Mouse (Mus musculus) forebrain, postnatal 0 days (tissue): ENCODE results near the gene Hnrnpl. TPM values are rescaled to one million over a fixed set of nuclear protein-coding genes. Genes with fewer than 3 reads are reported as not detected.

Experiments
- ATAC-seq: fragments of 200-750 bp; cut with Nextera tagmentation; 2 replicates; pipeline ENCODE4 v1.8.0; 2017; ENCODE audit warnings: mild to moderate bottlenecking, moderate library complexity
- DNase-seq: peaks from one replicate; pipeline ENCODE4 v3.0.0-alpha.2; 2015
- H3K27ac ChIP-seq: fragments of 300-500 bp; sonication (generic); 2 replicates; pipeline ENCODE4 v1.5.1; 2014; ENCODE audit warnings: low read depth, mild to moderate bottlenecking, antibody characterized with exemption, low read length, moderate library complexity, mixed read lengths
- H3K27me3 ChIP-seq: fragments of 300-500 bp; sonication (generic); 2 replicates; pipeline ENCODE4 v1.6.1; 2014; ENCODE audit warnings: mild to moderate bottlenecking, low read length, mixed read lengths; ENCODE audit not compliant: insufficient read depth
- H3K36me3 ChIP-seq: fragments of 300-500 bp; sonication (generic); 2 replicates; pipeline ENCODE4 v1.6.1; 2014; ENCODE audit warnings: mild to moderate bottlenecking, moderate library complexity; ENCODE audit not compliant: insufficient read depth
- H3K4me1 ChIP-seq: fragments of 300-500 bp; sonication (generic); 2 replicates; pipeline ENCODE4 v1.6.1; 2014; ENCODE audit warnings: antibody characterized with exemption; ENCODE audit not compliant: insufficient read depth
- H3K4me2 ChIP-seq: fragments of 300-500 bp; sonication (generic); 2 replicates; pipeline ENCODE4 v1.6.1; 2014; ENCODE audit warnings: low read depth, mild to moderate bottlenecking, moderate library complexity
- H3K4me3 ChIP-seq: fragments of 300-500 bp; sonication (generic); 2 replicates; pipeline ENCODE4 v1.5.1; 2014; ENCODE audit warnings: low read depth, low read length, mixed read lengths
- H3K9ac ChIP-seq: fragments of 300-500 bp; sonication (generic); 2 replicates; pipeline ENCODE4 v1.6.1; 2014; ENCODE audit warnings: mild to moderate bottlenecking
- H3K9me3 ChIP-seq: fragments of 300-500 bp; sonication (generic); 2 replicates; pipeline ENCODE4 v1.6.1; 2016; ENCODE audit warnings: low read length
- CTCF ChIP-seq: sonication (generic); IDR thresholded peaks from 2 replicates; pipeline ENCODE4 v1.5.1; 2016; ENCODE audit warnings: antibody characterized with exemption, control low read depth, low read depth
- WGBS: fragments of 180-500 bp; shearing (Covaris S2); extraction: QIAGEN DNeasy Blood & Tissue Kit; methylation state at CpG from one replicate; pipeline ENCODE4 v1.1.7; 2014; 5-methylcytosine and 5-hydroxymethylcytosine counted together
- polyA plus RNA-seq: library from polyadenylated mRNA; unstranded; fragments of >200 nt; fragmentation: Nextera tagmentation; extraction: Ambion mirVana; gene quantifications from 2 replicates; pipeline ENCODE4 v1.2.1, GENCODE M21; 2015
- total RNA-seq: library from RNA; depleted of rRNA; stranded (reverse); fragments of >200 nt; gene quantifications from 2 replicates; pipeline ENCODE4 v1.2.3, GENCODE M21; 2014

Hnrnpl gene
- total and polyA plus RNA-seq, 2 experiments from 2014 or later, result 172 to 264 TPM

- Histone ChIP-seq H3K4me1 (no peaks in the 10 kb centered on the region; the same call in 1 of the 2 replicates), H3K9me3 (no peaks in the 10 kb centered on the region), H3K27me3 (no peaks in the 10 kb centered on the region), H3K9ac (peak overlapping the region; percentile 28; the same call in 1 of the 2 replicates), H3K4me3 (0 out of 2 replicates have a peak overlapping the region, but pooled peaks have one; percentile 4), H3K27ac (no peak overlapping the region), H3K36me3 (no peaks in the 10 kb centered on the region), H3K4me2 (peak overlapping the region; percentile 34)
- peak; percentile 86 for ATAC-seq
- 13% methylated on average over 32 of the region's 32 CpGs for WGBS
- TF ChIP-seq CTCF, result peak; percentile 96
- peak; percentile 75 for DNase-seq
These were observed 11.8 kb upstream of the Hnrnpl start for GRCm38 (mm10) chr7:28796562-28796975.

- H3K27ac ChIP-seq, result no peak overlapping the region
- H3K27me3 ChIP-seq, result no peaks in the 10 kb centered on the region
- 93% methylated on average over 9 of the region's 9 CpGs for WGBS
- peaks cover 5% of the 10 kb centered on the region; the same call in 1 of the 2 replicates for H3K4me1 ChIP-seq
- no peaks in the 10 kb centered on the region for H3K36me3 ChIP-seq
- no peak overlapping the region for H3K9ac ChIP-seq
- H3K9me3 ChIP-seq, result no peaks in the 10 kb centered on the region
- DNase-seq, result no peak
- no peak for TF ChIP-seq CTCF
- no peak overlapping the region for H3K4me2 ChIP-seq
- no peak for ATAC-seq
- no peak overlapping the region for H3K4me3 ChIP-seq
These were observed 8.3 kb upstream of the Hnrnpl start for GRCm38 (mm10) chr7:28799994-28800393.

DNA sequence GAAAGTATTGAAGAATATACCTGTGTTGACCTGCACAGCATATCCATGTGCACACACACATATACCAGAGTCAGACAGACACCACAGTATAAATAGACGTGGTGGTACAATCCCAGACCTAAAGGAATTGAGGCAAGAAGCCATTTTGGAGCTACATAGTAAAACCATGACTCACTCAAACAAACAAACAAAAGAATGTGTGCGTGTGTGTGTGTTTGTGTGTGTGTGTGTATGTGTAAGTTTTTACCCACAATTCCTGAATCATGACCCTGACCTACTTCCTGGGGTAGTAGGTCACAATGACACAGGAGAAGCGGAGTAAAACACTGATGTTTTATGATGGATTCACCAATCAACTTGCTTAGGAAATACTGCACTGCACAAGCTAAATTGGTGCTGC is 6.9 kb upstream of the Hnrnpl start:
- no peak overlapping the region for H3K4me3 ChIP-seq
- H3K27me3 ChIP-seq, result no peaks in the 10 kb centered on the region
- ATAC-seq (no peak), DNase-seq (no peak)
- no peak overlapping the region for H3K4me2 ChIP-seq
- TF ChIP-seq CTCF, result no peak
- H3K36me3 ChIP-seq, result no peaks in the 10 kb centered on the region
- no peak overlapping the region for H3K27ac ChIP-seq
- 52% methylated on average over 3 of the region's 3 CpGs for WGBS
- H3K4me1 ChIP-seq, result peaks cover 5% of the 10 kb centered on the region; the same call in 1 of the 2 replicates
- H3K9me3 ChIP-seq, result no peaks in the 10 kb centered on the region
- no peak overlapping the region for H3K9ac ChIP-seq

- Histone ChIP-seq H3K27me3 (no peaks in the 10 kb centered on the region), H3K4me1 (peaks cover 5% of the 10 kb centered on the region; the same call in 1 of the 2 replicates), H3K27ac (peak overlapping the region; percentile 16; the same call in 1 of the 2 replicates), H3K36me3 (no peaks in the 10 kb centered on the region), H3K9me3 (no peaks in the 10 kb centered on the region), H3K9ac (no peak overlapping the region), H3K4me2 (no peak overlapping the region), H3K4me3 (no peak overlapping the region)
- no peak for TF ChIP-seq CTCF
- 16% methylated on average over 10 of the region's 10 CpGs for WGBS
- ATAC-seq, result peak; percentile 51
- peak; percentile 35 for DNase-seq
These were observed 6.3 kb upstream of the Hnrnpl start for GRCm38 (mm10) chr7:28801901-28802670.

DNA sequence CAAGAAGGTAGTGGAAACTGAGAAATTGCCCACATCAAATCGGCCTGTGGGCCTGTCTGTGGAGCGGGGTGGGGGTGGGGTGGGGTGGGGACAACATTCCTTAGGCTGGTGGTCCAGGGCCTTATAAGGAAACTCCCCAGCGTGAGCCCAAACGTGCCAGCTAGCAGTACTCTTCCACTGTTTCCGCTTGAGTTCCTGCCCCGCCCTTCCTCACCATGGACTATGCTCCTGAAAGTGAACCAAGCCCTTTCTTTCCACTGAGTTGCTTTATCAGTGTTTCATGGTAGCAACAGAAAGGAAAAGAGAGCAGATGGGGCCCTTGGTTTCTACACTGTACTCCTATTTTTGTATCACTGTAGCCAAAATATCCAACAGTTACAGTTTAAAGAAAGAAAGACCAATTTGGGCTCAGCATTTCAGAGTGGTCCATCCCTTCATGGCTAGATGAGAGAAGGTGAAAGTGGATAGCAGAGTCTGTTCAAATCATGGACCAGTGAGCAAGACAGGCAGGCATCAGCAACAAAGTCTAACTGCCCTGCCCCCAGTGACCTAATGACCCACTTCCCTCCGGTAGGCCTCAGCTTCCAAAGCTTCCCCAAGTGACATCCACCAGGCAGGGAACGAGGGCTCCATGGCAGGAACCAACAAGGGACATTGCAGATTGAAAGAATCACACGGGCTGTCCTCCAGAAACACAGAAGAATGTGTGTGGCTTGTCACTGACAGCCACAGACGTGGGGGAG is 5.3 kb upstream of the Hnrnpl start:
- DNase-seq (no peak), ATAC-seq (0 out of 2 replicates have a peak, but pooled peaks have one; percentile 8)
- Histone ChIP-seq H3K36me3 (no peaks in the 10 kb centered on the region), H3K4me1 (peaks cover 8% of the 10 kb centered on the region), H3K4me3 (no peak overlapping the region), H3K9ac (no peak overlapping the region), H3K27ac (0 out of 2 replicates have a peak overlapping the region, but pooled peaks have one; percentile 16), H3K4me2 (no peak overlapping the region), H3K27me3 (no peaks in the 10 kb centered on the region), H3K9me3 (no peaks in the 10 kb centered on the region)
- WGBS, result 16% methylated on average over 10 of the region's 10 CpGs
- TF ChIP-seq CTCF, result no peak

GRCm38 (mm10) chr7:28803756-28804155 is 4.6 kb upstream of the Hnrnpl start:
- WGBS, result 86% methylated on average over 4 of the region's 4 CpGs
- no peak overlapping the region for H3K4me2 ChIP-seq
- H3K9me3 ChIP-seq, result no peaks in the 10 kb centered on the region
- H3K36me3 ChIP-seq, result no peaks in the 10 kb centered on the region
- H3K9ac ChIP-seq, result no peak overlapping the region
- ATAC-seq, result no peak
- no peak overlapping the region for H3K27ac ChIP-seq
- peaks cover 11% of the 10 kb centered on the region for H3K4me1 ChIP-seq
- H3K27me3 ChIP-seq, result no peaks in the 10 kb centered on the region
- no peak overlapping the region for H3K4me3 ChIP-seq
- no peak for TF ChIP-seq CTCF
- DNase-seq, result no peak

DNA sequence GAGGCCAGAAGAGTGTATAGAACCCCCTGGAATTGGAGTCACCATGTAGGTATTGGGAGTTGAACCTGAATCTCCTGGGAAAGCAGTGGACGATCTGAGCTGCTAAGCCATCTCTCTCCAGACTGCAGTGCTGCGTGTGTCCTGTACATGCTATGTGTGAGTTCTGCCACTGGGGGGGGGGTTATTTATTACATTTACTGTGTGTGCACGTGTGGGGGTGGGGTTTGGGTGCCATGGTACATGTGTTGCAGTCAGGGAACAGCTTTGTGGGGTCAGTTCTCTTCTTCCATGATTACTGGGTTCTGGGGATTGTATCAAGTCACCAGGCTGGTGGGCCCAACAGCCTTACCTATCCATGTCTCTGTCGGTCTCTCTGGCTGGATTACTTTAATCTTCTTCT is 1.5 kb upstream of the Hnrnpl start:
- 81% methylated on average over 4 of the region's 4 CpGs for WGBS
- 0 out of 2 replicates have a peak, but pooled peaks have one; percentile 13 for TF ChIP-seq CTCF
- no peak for ATAC-seq
- Histone ChIP-seq H3K9ac (no peak overlapping the region), H3K9me3 (no peaks in the 10 kb centered on the region), H3K27me3 (no peaks in the 10 kb centered on the region), H3K4me2 (no peak overlapping the region), H3K27ac (no peak overlapping the region), H3K4me3 (no peak overlapping the region), H3K36me3 (no peaks in the 10 kb centered on the region), H3K4me1 (peaks cover 9% of the 10 kb centered on the region)
- DNase-seq, result no peak
